In genomic region chr5:113210314-113210713, GRCm38 (mm10) we compare ENCODE assay signal across 9 mouse cellular contexts. TPM values are rescaled to one million over a fixed set of nuclear protein-coding genes. Genes with fewer than 3 reads are reported as not detected.
DNase-seq lines count a peak whose midpoint lies in the region; ATAC-seq and TF ChIP-seq lines count a peak whose summit lies in the region.
"Had no signal": no experiment of that assay in that cellular context is flagged by ENCODE, and none has a peak within 500 bp of the region (broad histone marks: within the 10 kb centered on the region; RNA-seq: fewer than 3 reads in every experiment).

No protein-coding gene starts in this region.

- TF ChIP-seq CTCF in kidney, postnatal 0 days (IDR thresholded peaks at IDR 0.05; ENCODE audit: low read depth): no peak

- H3K4me1 ChIP-seq in kidney, embryonic 14.5 days (ENCODE audit: control insufficient read depth, insufficient read depth, low read length): peaks cover 21% of the 10 kb centered on the region
- H3K4me1 ChIP-seq in heart, embryonic 11.5 days (ENCODE audit: control insufficient read depth, insufficient read depth, low read length): peaks cover 17% of the 10 kb centered on the region
- H3K4me1 ChIP-seq in kidney, postnatal 0 days (replicated peaks; ENCODE audit: insufficient read depth, low read length): peaks cover 31% of the 10 kb centered on the region
- H3K4me1 ChIP-seq in midbrain, embryonic 11.5 days (ENCODE audit: control insufficient read depth, insufficient read depth, low read length): no peaks in the 10 kb centered on the region

- H3K9me3 ChIP-seq in kidney, embryonic 14.5 days (ENCODE audit: control insufficient read depth, low read length): no peaks in the 10 kb centered on the region
- H3K9me3 ChIP-seq in heart, embryonic 11.5 days (replicated peaks; ENCODE audit: control insufficient read depth, low read length): no peaks in the 10 kb centered on the region
- no peaks in the 10 kb centered on the region for H3K9me3 ChIP-seq in kidney, postnatal 0 days (replicated peaks; ENCODE audit: low read length)
- no peaks in the 10 kb centered on the region for H3K9me3 ChIP-seq in midbrain, embryonic 11.5 days (ENCODE audit: control insufficient read depth, low read length)

- intact Hi-C loops in left cerebral cortex, postnatal 10 days (cut with DNase I): no loop called here

- no peaks in the 10 kb centered on the region for H3K27me3 ChIP-seq in kidney, embryonic 14.5 days (ENCODE audit: control insufficient read depth, insufficient read depth, low read length)
- no peaks in the 10 kb centered on the region for H3K27me3 ChIP-seq in heart, embryonic 11.5 days (ENCODE audit: control insufficient read depth, insufficient read depth, low read length)
- H3K27me3 ChIP-seq in kidney, postnatal 0 days (ENCODE audit: insufficient read depth, low read length): no peaks in the 10 kb centered on the region
- no peaks in the 10 kb centered on the region for H3K27me3 ChIP-seq in midbrain, embryonic 11.5 days (ENCODE audit: control insufficient read depth, insufficient read depth, low read length)

- 70% methylated on average over 6 of the region's 6 CpGs for WGBS in kidney, embryonic 14.5 days
- 76% methylated on average over 6 of the region's 6 CpGs for WGBS in heart, embryonic 11.5 days (ENCODE audit: insufficient replicate concordance)
- WGBS in kidney, postnatal 0 days: 70% methylated on average over 6 of the region's 6 CpGs
- WGBS in midbrain, embryonic 11.5 days: 80% methylated on average over 6 of the region's 6 CpGs

- H3K4me2 ChIP-seq in kidney, embryonic 14.5 days (replicated peaks; ENCODE audit: low read depth, low read length): no peak overlapping the region
- no peak overlapping the region for H3K4me2 ChIP-seq in heart, embryonic 11.5 days
- H3K4me2 ChIP-seq in kidney, postnatal 0 days (ENCODE audit: low read length): no peak overlapping the region
- H3K4me2 ChIP-seq in midbrain, embryonic 11.5 days: no peak overlapping the region

- peak overlapping the region; percentile 83; the same call in 1 of the 2 replicates for H3K27ac ChIP-seq in kidney, embryonic 14.5 days (ENCODE audit: low read depth, low read length)
- peak overlapping the region; percentile 47 for H3K27ac ChIP-seq in heart, embryonic 11.5 days (ENCODE audit: low read depth, low read length)
- peak overlapping the region; percentile 85 for H3K27ac ChIP-seq in kidney, postnatal 0 days
- H3K27ac ChIP-seq in midbrain, embryonic 11.5 days (ENCODE audit: low read depth, low read length): no peak overlapping the region

- H3K36me3 ChIP-seq in kidney, embryonic 14.5 days (ENCODE audit: control insufficient read depth, insufficient read depth, low read length): no peaks in the 10 kb centered on the region
- no peaks in the 10 kb centered on the region for H3K36me3 ChIP-seq in heart, embryonic 11.5 days (ENCODE audit: control insufficient read depth, insufficient read depth, low read length)
- no peaks in the 10 kb centered on the region for H3K36me3 ChIP-seq in kidney, postnatal 0 days (ENCODE audit: insufficient read depth, low read length)
- H3K36me3 ChIP-seq in midbrain, embryonic 11.5 days (ENCODE audit: control insufficient read depth, insufficient read depth, low read length): no peaks in the 10 kb centered on the region

- no peak for ATAC-seq in kidney, embryonic 14.5 days (ENCODE audit: low FRiP score, low TSS enrichment)
- no peak for ATAC-seq in heart, embryonic 11.5 days (replicated peaks; ENCODE audit: insufficient number of reproducible peaks, low FRiP score, low TSS enrichment)
- no peak for ATAC-seq in kidney, postnatal 0 days (replicated peaks; ENCODE audit: low FRiP score, low read depth)
- no peak for ATAC-seq in midbrain, embryonic 11.5 days (ENCODE audit: low FRiP score)

- no peak for DNase-seq in kidney, adult 11 months
- DNase-seq in kidney, postnatal 0 days (ENCODE audit: low spot score): peak; percentile 49
- DNase-seq in midbrain, embryonic 11.5 days (ENCODE audit: low spot score, missing footprints): peak; percentile 74
- DNase-seq in adrenal gland, adult 8-10 months: no peak
- DNase-seq in urinary bladder, postnatal 4 days (ENCODE audit: low spot score in 2 of 2): no peak
- DNase-seq in left cerebral cortex, postnatal 10 days (ENCODE audit: extremely low spot score in 1 of 2, low spot score in 2 of 2): no peak
- DNase-seq: retina, postnatal 1 day had no signal

- H3K9ac ChIP-seq in kidney, embryonic 14.5 days (ENCODE audit: low read depth, low read length): no peak overlapping the region
- no peak overlapping the region for H3K9ac ChIP-seq in heart, embryonic 11.5 days (ENCODE audit: low read depth, low read length)
- no peak overlapping the region for H3K9ac ChIP-seq in kidney, postnatal 0 days (ENCODE audit: low read depth, low read length)
- no peak overlapping the region for H3K9ac ChIP-seq in midbrain, embryonic 11.5 days (ENCODE audit: low read length)

- H3K4me3 ChIP-seq in kidney, embryonic 14.5 days (ENCODE audit: low read length): no peak overlapping the region
- no peak overlapping the region for H3K4me3 ChIP-seq in heart, embryonic 11.5 days (ENCODE audit: low read depth, low read length)
- H3K4me3 ChIP-seq in kidney, postnatal 0 days (replicated peaks; ENCODE audit: low read depth, low read length): no peak overlapping the region
- H3K4me3 ChIP-seq in midbrain, embryonic 11.5 days (ENCODE audit: low read depth, low read length): no peak overlapping the region

RNA-seq across cellular contexts. Expression of gene 2900026A02Rik, which starts 10.7 kb away (rescaled TPM):
- 3.9 and 5.4 TPM in 2 replicates for polyA plus RNA-seq in kidney, embryonic 14.5 days (2014; fragmentation: Nextera tagmentation; extraction: Ambion mirVana)
- 7.0 and 9.7 TPM in 2 replicates for polyA plus RNA-seq in heart, embryonic 11.5 days (2014; fragmentation: Nextera tagmentation; extraction: Ambion mirVana)
- polyA plus RNA-seq in kidney, postnatal 0 days (2015; fragmentation: Nextera tagmentation; extraction: Ambion mirVana): 4.8 and 5.0 TPM in 2 replicates
- 0.98 and 1.2 TPM in 2 replicates for polyA plus RNA-seq in midbrain, embryonic 11.5 days (2014; fragmentation: Nextera tagmentation; extraction: Ambion mirVana)
- total RNA-seq in adrenal gland, adult 8-10 months (2022): 10 to 100 TPM; 13.5 to 20.0 (median 15.7) TPM
- total RNA-seq in left cerebral cortex, postnatal 10 days (2021): 10 to 100 TPM; 63.4 to 65.6 TPM

RNA-seq across cellular contexts. Expression of gene Tmem211, which starts 16.4 kb away (rescaled TPM):
- polyA plus RNA-seq in kidney, embryonic 14.5 days (2014; fragmentation: Nextera tagmentation; extraction: Ambion mirVana): 0.15 and 0.31 TPM in 2 replicates
- polyA plus RNA-seq in heart, embryonic 11.5 days (2014; fragmentation: Nextera tagmentation; extraction: Ambion mirVana): not detected in 2 replicates
- polyA plus RNA-seq in kidney, postnatal 0 days (2015; fragmentation: Nextera tagmentation; extraction: Ambion mirVana): 0.12 and 0.22 TPM in 2 replicates
- 0.16 TPM in 1 of 2 replicates, not detected in the other for polyA plus RNA-seq in midbrain, embryonic 11.5 days (2014; fragmentation: Nextera tagmentation; extraction: Ambion mirVana)
- not detected for total RNA-seq in adrenal gland, adult 8-10 months (2022)
- total RNA-seq in left cerebral cortex, postnatal 10 days (2021): not detected

Comparison
In these comparisons a context has a peak if more than half of its experiments do, and no peak if none do; other contexts are left out.
1. DNase-seq: peak in kidney, postnatal 0 days (single experiment) and midbrain, embryonic 11.5 days (single experiment); none in kidney, adult 11 months (single experiment), adrenal gland, adult 8-10 months (single experiment), urinary bladder, postnatal 4 days (0 of 2) and left cerebral cortex, postnatal 10 days (0 of 2).